17 mouse cellular contexts compared by ENCODE assay signal in the genomic region with DNA sequence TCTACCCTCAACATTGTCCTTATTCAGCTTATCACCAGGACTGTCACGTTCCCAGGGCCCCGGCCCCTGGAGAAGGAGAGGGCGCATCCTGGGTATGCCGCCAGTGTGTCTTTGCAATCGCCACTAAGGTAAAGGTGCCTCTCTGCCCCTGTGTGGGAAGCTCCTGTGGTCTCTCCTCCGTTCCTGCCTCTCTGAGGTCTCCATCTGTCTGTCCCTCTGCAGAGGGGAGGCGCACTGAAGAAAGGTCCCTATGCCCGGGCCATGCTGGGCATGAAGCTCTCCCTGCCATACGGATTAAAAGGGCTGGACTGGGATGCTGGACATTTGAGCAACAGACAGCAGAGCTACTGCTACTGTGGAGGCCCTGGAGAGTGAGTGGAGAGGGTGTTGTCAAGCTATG. TPM values are rescaled to one million over a fixed set of nuclear protein-coding genes. Genes with fewer than 3 reads are reported as not detected.
DNase-seq lines count a peak whose midpoint lies in the region; ATAC-seq lines count a peak whose summit lies in the region.
"Had no signal": no experiment of that assay in that cellular context is flagged by ENCODE, and none has a peak within 500 bp of the region (broad histone marks: within the 10 kb centered on the region; RNA-seq: fewer than 3 reads in every experiment).

No protein-coding gene starts in this region.

- H3K36me3 ChIP-seq in embryonic facial prominence, embryonic 14.5 days (ENCODE audit: control insufficient read depth, insufficient read depth, low read length): peaks cover 32% of the 10 kb centered on the region
- H3K36me3 ChIP-seq in embryonic facial prominence, embryonic 10.5 days (replicated peaks): peaks cover 57% of the 10 kb centered on the region
- peaks cover 27% of the 10 kb centered on the region for H3K36me3 ChIP-seq in hindbrain, embryonic 12.5 days
- H3K36me3 ChIP-seq in hindbrain, embryonic 16.5 days (ENCODE audit: control insufficient read depth, insufficient read depth, low read length): peaks cover 11% of the 10 kb centered on the region
- peaks cover 4% of the 10 kb centered on the region for H3K36me3 ChIP-seq in midbrain, embryonic 11.5 days (ENCODE audit: control insufficient read depth, insufficient read depth, low read length)
- H3K36me3 ChIP-seq in midbrain, embryonic 16.5 days (ENCODE audit: control insufficient read depth, insufficient read depth, low read length): peaks cover 17% of the 10 kb centered on the region
- H3K36me3 ChIP-seq in neural tube, embryonic 15.5 days: peaks cover 22% of the 10 kb centered on the region

- DNase-seq in embryonic facial prominence, embryonic 14.5 days (ENCODE audit: low spot score): no peak
- DNase-seq in embryonic facial prominence, embryonic 10.5 days (ENCODE audit: low spot score): no peak
- peak; percentile 37 for DNase-seq in midbrain, embryonic 11.5 days (ENCODE audit: low spot score, missing footprints)
- DNase-seq: adrenal gland, adult 8-10 months; adrenal gland, postnatal 36 days; B cell, adult 2 months; cerebellum, postnatal 10 days; gastrocnemius, postnatal 10 days had no signal

- H3K4me1 ChIP-seq in embryonic facial prominence, embryonic 14.5 days (ENCODE audit: control insufficient read depth, insufficient read depth, low read length): peaks cover under 1% of the 10 kb centered on the region
- peaks cover 50% of the 10 kb centered on the region for H3K4me1 ChIP-seq in embryonic facial prominence, embryonic 10.5 days
- H3K4me1 ChIP-seq in hindbrain, embryonic 12.5 days: peaks cover 38% of the 10 kb centered on the region
- peaks cover 27% of the 10 kb centered on the region for H3K4me1 ChIP-seq in hindbrain, embryonic 16.5 days (ENCODE audit: control insufficient read depth, insufficient read depth, low read depth, low read length)
- H3K4me1 ChIP-seq in midbrain, embryonic 11.5 days (ENCODE audit: control insufficient read depth, insufficient read depth, low read length): peaks cover 25% of the 10 kb centered on the region
- peaks cover 28% of the 10 kb centered on the region for H3K4me1 ChIP-seq in midbrain, embryonic 16.5 days (ENCODE audit: control insufficient read depth, insufficient read depth, low read length)
- H3K4me1 ChIP-seq in neural tube, embryonic 15.5 days: peaks cover 52% of the 10 kb centered on the region

- no peak for ATAC-seq in embryonic facial prominence, embryonic 14.5 days (ENCODE audit: low read depth)
- no peak for ATAC-seq in hindbrain, embryonic 12.5 days (ENCODE audit: low FRiP score)
- no peak for ATAC-seq in hindbrain, embryonic 16.5 days
- ATAC-seq in midbrain, embryonic 11.5 days (ENCODE audit: low FRiP score): no peak
- ATAC-seq in midbrain, embryonic 16.5 days: no peak
- ATAC-seq in neural tube, embryonic 15.5 days (ENCODE audit: low FRiP score): no peak
- ATAC-seq: CD4-positive, CD25-positive, alpha-beta regulatory T cell, adult 4 months; forebrain, embryonic 15.5 days; hindbrain, postnatal 0 days had no signal

- H3K4me3 ChIP-seq in embryonic facial prominence, embryonic 14.5 days (ENCODE audit: low read depth, low read length): no peak overlapping the region
- no peak overlapping the region for H3K4me3 ChIP-seq in embryonic facial prominence, embryonic 10.5 days
- H3K4me3 ChIP-seq in hindbrain, embryonic 12.5 days: no peak overlapping the region
- H3K4me3 ChIP-seq in hindbrain, embryonic 16.5 days (ENCODE audit: low read length): no peak overlapping the region
- H3K4me3 ChIP-seq in midbrain, embryonic 11.5 days (ENCODE audit: low read depth, low read length): no peak overlapping the region
- no peak overlapping the region for H3K4me3 ChIP-seq in midbrain, embryonic 16.5 days (ENCODE audit: low read depth, low read length)
- H3K4me3 ChIP-seq in neural tube, embryonic 15.5 days (replicated peaks): no peak overlapping the region
- H3K4me3 ChIP-seq: forebrain, embryonic 15.5 days had no signal

- no peak overlapping the region for H3K4me2 ChIP-seq in embryonic facial prominence, embryonic 14.5 days (ENCODE audit: low read depth, low read length)
- H3K4me2 ChIP-seq in hindbrain, embryonic 12.5 days (replicated peaks): no peak overlapping the region
- no peak overlapping the region for H3K4me2 ChIP-seq in hindbrain, embryonic 16.5 days (ENCODE audit: low read length)
- H3K4me2 ChIP-seq in midbrain, embryonic 11.5 days: no peak overlapping the region
- no peak overlapping the region for H3K4me2 ChIP-seq in midbrain, embryonic 16.5 days (ENCODE audit: low read length)
- no peak overlapping the region for H3K4me2 ChIP-seq in neural tube, embryonic 15.5 days
- H3K4me2 ChIP-seq: forebrain, embryonic 15.5 days had no signal

- 86% methylated on average over 9 of the region's 9 CpGs for WGBS in embryonic facial prominence, embryonic 14.5 days
- WGBS in embryonic facial prominence, embryonic 10.5 days: 88% methylated on average over 9 of the region's 9 CpGs
- WGBS in hindbrain, embryonic 12.5 days: 93% methylated on average over 9 of the region's 9 CpGs
- 89% methylated on average over 9 of the region's 9 CpGs for WGBS in hindbrain, embryonic 16.5 days
- 89% methylated on average over 9 of the region's 9 CpGs for WGBS in midbrain, embryonic 11.5 days
- WGBS in midbrain, embryonic 16.5 days: 93% methylated on average over 9 of the region's 9 CpGs
- WGBS in neural tube, embryonic 15.5 days: 88% methylated on average over 9 of the region's 9 CpGs

- H3K27ac ChIP-seq in embryonic facial prominence, embryonic 14.5 days (replicated peaks; ENCODE audit: low read depth, low read length): no peak overlapping the region
- H3K27ac ChIP-seq in embryonic facial prominence, embryonic 10.5 days (replicated peaks): no peak overlapping the region
- H3K27ac ChIP-seq in hindbrain, embryonic 12.5 days: no peak overlapping the region
- no peak overlapping the region for H3K27ac ChIP-seq in hindbrain, embryonic 16.5 days (ENCODE audit: low read depth, low read length)
- no peak overlapping the region for H3K27ac ChIP-seq in midbrain, embryonic 11.5 days (ENCODE audit: low read depth, low read length)
- H3K27ac ChIP-seq in midbrain, embryonic 16.5 days (ENCODE audit: low read length): no peak overlapping the region
- no peak overlapping the region for H3K27ac ChIP-seq in neural tube, embryonic 15.5 days (replicated peaks)
- H3K27ac ChIP-seq: forebrain, embryonic 15.5 days; heart, embryonic 13.5 days; hindbrain, postnatal 0 days had no signal

- no peaks in the 10 kb centered on the region for H3K9me3 ChIP-seq in embryonic facial prominence, embryonic 14.5 days (ENCODE audit: control insufficient read depth, low read length)
- H3K9me3 ChIP-seq in embryonic facial prominence, embryonic 10.5 days: no peaks in the 10 kb centered on the region
- H3K9me3 ChIP-seq in hindbrain, embryonic 12.5 days (replicated peaks): no peaks in the 10 kb centered on the region
- no peaks in the 10 kb centered on the region for H3K9me3 ChIP-seq in hindbrain, embryonic 16.5 days (ENCODE audit: control insufficient read depth, low read length)
- H3K9me3 ChIP-seq in midbrain, embryonic 11.5 days (ENCODE audit: control insufficient read depth, low read length): no peaks in the 10 kb centered on the region
- H3K9me3 ChIP-seq in midbrain, embryonic 16.5 days (replicated peaks; ENCODE audit: control insufficient read depth, low read length, poor library complexity, severe bottlenecking): no peaks in the 10 kb centered on the region
- H3K9me3 ChIP-seq in neural tube, embryonic 15.5 days (replicated peaks): no peaks in the 10 kb centered on the region
- H3K9me3 ChIP-seq: forebrain, embryonic 15.5 days; G1E; heart, embryonic 13.5 days had no signal

- H3K27me3 ChIP-seq in embryonic facial prominence, embryonic 14.5 days (replicated peaks; ENCODE audit: control insufficient read depth, insufficient read depth, low read length): no peaks in the 10 kb centered on the region
- H3K27me3 ChIP-seq in embryonic facial prominence, embryonic 10.5 days (replicated peaks; ENCODE audit: low read depth, poor library complexity, severe bottlenecking): no peaks in the 10 kb centered on the region
- no peaks in the 10 kb centered on the region for H3K27me3 ChIP-seq in hindbrain, embryonic 12.5 days
- H3K27me3 ChIP-seq in hindbrain, embryonic 16.5 days (replicated peaks; ENCODE audit: control insufficient read depth, insufficient read depth, low read length): no peaks in the 10 kb centered on the region
- H3K27me3 ChIP-seq in midbrain, embryonic 11.5 days (ENCODE audit: control insufficient read depth, insufficient read depth, low read length): no peaks in the 10 kb centered on the region
- H3K27me3 ChIP-seq in midbrain, embryonic 16.5 days (ENCODE audit: control insufficient read depth, insufficient read depth, low read depth, low read length): no peaks in the 10 kb centered on the region
- no peaks in the 10 kb centered on the region for H3K27me3 ChIP-seq in neural tube, embryonic 15.5 days (replicated peaks)
- H3K27me3 ChIP-seq: forebrain, embryonic 15.5 days; heart, embryonic 13.5 days had no signal

- H3K9ac ChIP-seq in embryonic facial prominence, embryonic 14.5 days (ENCODE audit: low read depth, low read length): 0 out of 2 replicates have a peak overlapping the region, but pooled peaks have one; percentile 0
- H3K9ac ChIP-seq in hindbrain, embryonic 12.5 days: 0 out of 2 replicates have a peak overlapping the region, but pooled peaks have one; percentile 0
- no peak overlapping the region; the same call in 1 of the 2 replicates for H3K9ac ChIP-seq in hindbrain, embryonic 16.5 days (ENCODE audit: low read depth, low read length)
- H3K9ac ChIP-seq in midbrain, embryonic 11.5 days (ENCODE audit: low read length): no peak overlapping the region
- H3K9ac ChIP-seq in midbrain, embryonic 16.5 days (ENCODE audit: low read depth, low read length): no peak overlapping the region
- H3K9ac ChIP-seq in neural tube, embryonic 15.5 days (replicated peaks): 0 out of 2 replicates have a peak overlapping the region, but pooled peaks have one; percentile 84
- H3K9ac ChIP-seq: forebrain, embryonic 15.5 days; heart, embryonic 13.5 days had no signal

RNA-seq across cellular contexts. Expression of a gene that starts 2.2 kb away (rescaled TPM):
- polyA plus RNA-seq in embryonic facial prominence, embryonic 14.5 days (2014; fragmentation: Nextera tagmentation; extraction: Ambion mirVana): 10.0 and 12.0 TPM in 2 replicates
- polyA plus RNA-seq in embryonic facial prominence, embryonic 10.5 days (2016; fragmentation: Nextera tagmentation; extraction: Ambion mirVana): 3.8 and 4.7 TPM in 2 replicates
- polyA plus RNA-seq in hindbrain, embryonic 12.5 days (2016; fragmentation: Nextera tagmentation; extraction: Ambion mirVana): 14.6 and 15.7 TPM in 2 replicates
- 30.3 and 31.7 TPM in 2 replicates for polyA plus RNA-seq in hindbrain, embryonic 16.5 days (2015; fragmentation: Nextera tagmentation; extraction: Ambion mirVana)
- polyA plus RNA-seq in midbrain, embryonic 11.5 days (2014; fragmentation: Nextera tagmentation; extraction: Ambion mirVana): 3.6 and 3.7 TPM in 2 replicates
- polyA plus RNA-seq in midbrain, embryonic 16.5 days (2015; fragmentation: Nextera tagmentation; extraction: Ambion mirVana): 24.5 and 28.0 TPM in 2 replicates
- 27.5 and 30.5 TPM in 2 replicates for polyA plus RNA-seq in neural tube, embryonic 15.5 days (2015; fragmentation: Nextera tagmentation; extraction: Ambion mirVana)

RNA-seq across cellular contexts. Expression of a gene that starts 4.3 kb away (rescaled TPM):
- 142 and 148 TPM in 2 replicates for polyA plus RNA-seq in embryonic facial prominence, embryonic 14.5 days (2014; fragmentation: Nextera tagmentation; extraction: Ambion mirVana)
- 176 and 182 TPM in 2 replicates for polyA plus RNA-seq in embryonic facial prominence, embryonic 10.5 days (2016; fragmentation: Nextera tagmentation; extraction: Ambion mirVana)
- 131 and 149 TPM in 2 replicates for polyA plus RNA-seq in hindbrain, embryonic 12.5 days (2016; fragmentation: Nextera tagmentation; extraction: Ambion mirVana)
- polyA plus RNA-seq in hindbrain, embryonic 16.5 days (2015; fragmentation: Nextera tagmentation; extraction: Ambion mirVana): 140 and 150 TPM in 2 replicates
- polyA plus RNA-seq in midbrain, embryonic 11.5 days (2014; fragmentation: Nextera tagmentation; extraction: Ambion mirVana): 146 and 157 TPM in 2 replicates
- polyA plus RNA-seq in midbrain, embryonic 16.5 days (2015; fragmentation: Nextera tagmentation; extraction: Ambion mirVana): 130 TPM in 2 replicates
- polyA plus RNA-seq in neural tube, embryonic 15.5 days (2015; fragmentation: Nextera tagmentation; extraction: Ambion mirVana): 141 and 152 TPM in 2 replicates

RNA-seq across cellular contexts. Expression of a gene that starts 6.0 kb away (rescaled TPM):
- polyA plus RNA-seq in embryonic facial prominence, embryonic 14.5 days (2014; fragmentation: Nextera tagmentation; extraction: Ambion mirVana): 1.4 and 2.6 TPM in 2 replicates
- polyA plus RNA-seq in embryonic facial prominence, embryonic 10.5 days (2016; fragmentation: Nextera tagmentation; extraction: Ambion mirVana): 1.4 and 1.6 TPM in 2 replicates
- polyA plus RNA-seq in hindbrain, embryonic 12.5 days (2016; fragmentation: Nextera tagmentation; extraction: Ambion mirVana): 4.2 and 4.4 TPM in 2 replicates
- 2.5 and 4.9 TPM in 2 replicates for polyA plus RNA-seq in hindbrain, embryonic 16.5 days (2015; fragmentation: Nextera tagmentation; extraction: Ambion mirVana)
- 1.8 and 2.3 TPM in 2 replicates for polyA plus RNA-seq in midbrain, embryonic 11.5 days (2014; fragmentation: Nextera tagmentation; extraction: Ambion mirVana)
- polyA plus RNA-seq in midbrain, embryonic 16.5 days (2015; fragmentation: Nextera tagmentation; extraction: Ambion mirVana): 4.3 and 4.6 TPM in 2 replicates
- polyA plus RNA-seq in neural tube, embryonic 15.5 days (2015; fragmentation: Nextera tagmentation; extraction: Ambion mirVana): 3.7 and 3.8 TPM in 2 replicates
- polyA plus RNA-seq: CD4-positive, CD25-positive, alpha-beta regulatory T cell, adult 4 months had no signal

RNA-seq across cellular contexts. Expression of a gene that starts 18.1 kb away (rescaled TPM):
- polyA plus RNA-seq in embryonic facial prominence, embryonic 14.5 days (2014; fragmentation: Nextera tagmentation; extraction: Ambion mirVana): 3.0 and 4.7 TPM in 2 replicates
- polyA plus RNA-seq in embryonic facial prominence, embryonic 10.5 days (2016; fragmentation: Nextera tagmentation; extraction: Ambion mirVana): 11.6 and 12.1 TPM in 2 replicates
- 5.4 and 5.5 TPM in 2 replicates for polyA plus RNA-seq in hindbrain, embryonic 12.5 days (2016; fragmentation: Nextera tagmentation; extraction: Ambion mirVana)
- polyA plus RNA-seq in hindbrain, embryonic 16.5 days (2015; fragmentation: Nextera tagmentation; extraction: Ambion mirVana): 2.6 and 3.6 TPM in 2 replicates
- 3.8 and 6.4 TPM in 2 replicates for polyA plus RNA-seq in midbrain, embryonic 11.5 days (2014; fragmentation: Nextera tagmentation; extraction: Ambion mirVana)
- polyA plus RNA-seq in midbrain, embryonic 16.5 days (2015; fragmentation: Nextera tagmentation; extraction: Ambion mirVana): 2.3 and 3.3 TPM in 2 replicates
- polyA plus RNA-seq in neural tube, embryonic 15.5 days (2015; fragmentation: Nextera tagmentation; extraction: Ambion mirVana): 2.3 and 3.5 TPM in 2 replicates

RNA-seq across cellular contexts. Expression of a gene that starts 37.9 kb away (rescaled TPM):
- 9.0 and 9.1 TPM in 2 replicates for polyA plus RNA-seq in embryonic facial prominence, embryonic 14.5 days (2014; fragmentation: Nextera tagmentation; extraction: Ambion mirVana)
- polyA plus RNA-seq in embryonic facial prominence, embryonic 10.5 days (2016; fragmentation: Nextera tagmentation; extraction: Ambion mirVana): 20.1 and 20.6 TPM in 2 replicates
- 19.4 and 19.7 TPM in 2 replicates for polyA plus RNA-seq in hindbrain, embryonic 12.5 days (2016; fragmentation: Nextera tagmentation; extraction: Ambion mirVana)
- 13.0 and 15.6 TPM in 2 replicates for polyA plus RNA-seq in hindbrain, embryonic 16.5 days (2015; fragmentation: Nextera tagmentation; extraction: Ambion mirVana)
- polyA plus RNA-seq in midbrain, embryonic 11.5 days (2014; fragmentation: Nextera tagmentation; extraction: Ambion mirVana): 13.4 and 13.6 TPM in 2 replicates
- 13.8 and 15.9 TPM in 2 replicates for polyA plus RNA-seq in midbrain, embryonic 16.5 days (2015; fragmentation: Nextera tagmentation; extraction: Ambion mirVana)
- polyA plus RNA-seq in neural tube, embryonic 15.5 days (2015; fragmentation: Nextera tagmentation; extraction: Ambion mirVana): 15.9 and 16.0 TPM in 2 replicates

Comparison
In these comparisons a context has a peak if more than half of its experiments do, and no peak if none do; other contexts are left out.
1. H3K9ac ChIP-seq: peak in embryonic facial prominence, embryonic 14.5 days (single experiment), hindbrain, embryonic 12.5 days (single experiment) and neural tube, embryonic 15.5 days (single experiment); none in hindbrain, embryonic 16.5 days (single experiment), midbrain, embryonic 11.5 days (single experiment) and midbrain, embryonic 16.5 days (single experiment).